Mouse (Mus musculus): Measurements from ENCODE around the gene Hoxc13. TPM values are rescaled to one million over a fixed set of nuclear protein-coding genes. Genes with fewer than 3 reads are reported as not detected.

The Hoxc13 gene
- total RNA-seq (2021), result not detected

GRCm38 (mm10) chr15:102921053-102922011, at the start of gene Hoxc13:
TSS of gene Hoxc13 (plus strand) at chr15:102921103.
- intact Hi-C loops (cut with DNase I), result loop anchor here (10.0 kb wide), 1 partner anchor 113 kb away; no protein-coding TSS in a partner anchor

GRCm38 (mm10) chr15:102885803-102886202, 35.1 kb upstream of the Hoxc13 start:
- intact Hi-C loops (cut with DNase I), result no loop called here
- DNase-seq (ENCODE audit: low spot score in 2 of 2), result no peak

More at GRCm38 (mm10) chr15:102921053-102922011, at the start of gene Hoxc13:
- DNase-seq (ENCODE audit: low spot score in 2 of 2), result no peak

GRCm38 (mm10) chr15:102895115-102895514, 25.8 kb upstream of the Hoxc13 start:
- no peak for DNase-seq (ENCODE audit: low spot score in 2 of 2)
- intact Hi-C loops (cut with DNase I), result no loop called here

- intact Hi-C loops (cut with DNase I), result no loop called here
- DNase-seq (ENCODE audit: low spot score in 2 of 2), result no peak
These were observed 16.0 kb upstream of the Hoxc13 start for GRCm38 (mm10) chr15:102904946-102905345.

- DNase-seq (ENCODE audit: low spot score in 2 of 2), result no peak
- intact Hi-C loops (cut with DNase I), result no loop called here
These were observed 11.4 kb upstream of the Hoxc13 start for GRCm38 (mm10) chr15:102909536-102909935.

- DNase-seq (ENCODE audit: low spot score in 2 of 2), result no peak
- intact Hi-C loops (cut with DNase I), result no loop called here
These were observed 10.9 kb upstream of the Hoxc13 start for GRCm38 (mm10) chr15:102910038-102910437.

GRCm38 (mm10) chr15:102910496-102911095, 10.3 kb upstream of the Hoxc13 start:
- intact Hi-C loops (cut with DNase I), result no loop called here
- DNase-seq (ENCODE audit: low spot score in 2 of 2), result no peak

- intact Hi-C loops (cut with DNase I), result no loop called here
- no peak for DNase-seq (ENCODE audit: low spot score in 2 of 2)
These were observed 7.8 kb upstream of the Hoxc13 start for GRCm38 (mm10) chr15:102913038-102913585.

GRCm38 (mm10) chr15:102917972-102918572, 2.8 kb upstream of the Hoxc13 start:
- intact Hi-C loops (cut with DNase I), result no loop called here
- DNase-seq (ENCODE audit: low spot score in 2 of 2), result no peak

GRCm38 (mm10) chr15:102918611-102919265, 2.2 kb upstream of the Hoxc13 start:
- intact Hi-C loops (cut with DNase I), result no loop called here
- no peak for DNase-seq (ENCODE audit: low spot score in 2 of 2)

GRCm38 (mm10) chr15:102919336-102920180, 1.3 kb upstream of the Hoxc13 start:
- intact Hi-C loops (cut with DNase I), result loop anchor here (10.0 kb wide), 1 partner anchor 115 kb away; no protein-coding TSS in a partner anchor
- no peak for DNase-seq (ENCODE audit: low spot score in 2 of 2)

GRCm38 (mm10) chr15:102920619-102921018, 284 bp upstream of the Hoxc13 start:
- intact Hi-C loops (cut with DNase I), result loop anchor here (10.0 kb wide), 1 partner anchor 114 kb away; no protein-coding TSS in a partner anchor
- no peak for DNase-seq (ENCODE audit: low spot score in 2 of 2)

GRCm38 (mm10) chr15:102922012-102922362, 1.1 kb downstream of the Hoxc13 start:
- no peak for DNase-seq (ENCODE audit: low spot score in 2 of 2)
- intact Hi-C loops (cut with DNase I), result loop anchor here (10.0 kb wide), 1 partner anchor 113 kb away; no protein-coding TSS in a partner anchor

- DNase-seq (ENCODE audit: low spot score in 2 of 2), result no peak
- intact Hi-C loops (cut with DNase I), result loop anchor here (10.0 kb wide), 1 partner anchor 112 kb away; no protein-coding TSS in a partner anchor
These were observed 2.0 kb downstream of the Hoxc13 start for GRCm38 (mm10) chr15:102922636-102923500.

- no peak for DNase-seq (ENCODE audit: low spot score in 2 of 2)
- intact Hi-C loops (cut with DNase I), result loop anchor here (10.0 kb wide), 1 partner anchor 108 kb away; no protein-coding TSS in a partner anchor
These were observed 6.2 kb downstream of the Hoxc13 start for GRCm38 (mm10) chr15:102927032-102927645.

GRCm38 (mm10) chr15:102931706-102932358, 10.9 kb downstream of the Hoxc13 start:
- intact Hi-C loops (cut with DNase I), result no loop called here
- DNase-seq (ENCODE audit: low spot score in 2 of 2), result no peak

GRCm38 (mm10) chr15:102934438-102934837, 13.5 kb downstream of the Hoxc13 start:
- no peak for DNase-seq (ENCODE audit: low spot score in 2 of 2)
- intact Hi-C loops (cut with DNase I), result no loop called here
